Mouse (Mus musculus) midbrain, embryonic 12.5 days (tissue): Measurements from ENCODE around the gene Ntrk3. TPM values are rescaled to one million over a fixed set of nuclear protein-coding genes. Genes with fewer than 3 reads are reported as not detected.

Experiments
- ATAC-seq: fragments of 200-750 bp; cut with Nextera tagmentation; 2 replicates; pipeline ENCODE4 v1.8.0; 2017; ENCODE audit warnings: low read depth, moderate TSS enrichment, moderate library complexity; ENCODE audit not compliant: low FRiP score
- H3K27ac ChIP-seq: fragments of 300-500 bp; sonication (generic); replicated peaks from 2 replicates; pipeline ENCODE4 v1.5.1; 2016; ENCODE audit warnings: mild to moderate bottlenecking
- H3K27me3 ChIP-seq: fragments of 300-500 bp; sonication (generic); 2 replicates; pipeline ENCODE4 v1.6.1; 2016; ENCODE audit warnings: mild to moderate bottlenecking
- H3K36me3 ChIP-seq: fragments of 300-500 bp; sonication (generic); 2 replicates; pipeline ENCODE4 v1.6.1; 2016
- H3K4me1 ChIP-seq: fragments of 300-500 bp; sonication (generic); 2 replicates; pipeline ENCODE4 v1.6.1; 2016
- H3K4me2 ChIP-seq: fragments of 300-500 bp; sonication (generic); replicated peaks from 2 replicates; pipeline ENCODE4 v1.6.1; 2016; ENCODE audit warnings: mild to moderate bottlenecking, moderate library complexity
- H3K4me3 ChIP-seq: fragments of 300-500 bp; sonication (generic); 2 replicates; pipeline ENCODE4 v1.5.1; 2016; ENCODE audit warnings: mild to moderate bottlenecking
- H3K9ac ChIP-seq: fragments of 300-500 bp; sonication (generic); replicated peaks from 2 replicates; pipeline ENCODE4 v1.6.1; 2016; ENCODE audit warnings: mild to moderate bottlenecking, moderate library complexity
- H3K9me3 ChIP-seq: fragments of 300-500 bp; sonication (generic); 2 replicates; pipeline ENCODE4 v1.6.1; 2016; ENCODE audit warnings: mild to moderate bottlenecking
- WGBS: fragments of 180-500 bp; shearing (Covaris S2); methylation state at CpG from one replicate; pipeline ENCODE4 v1.1.7; 2016; 5-methylcytosine and 5-hydroxymethylcytosine counted together
- polyA plus RNA-seq: library from polyadenylated mRNA; unstranded; fragments of >200 nt; fragmentation: Nextera tagmentation; extraction: Ambion mirVana; gene quantifications from 2 replicates; pipeline ENCODE4 v1.2.1, GENCODE M21; 2016

Gene Ntrk3
- polyA plus RNA-seq, 1 experiment from 2014 or later = 9.3 TPM

- Histone ChIP-seq H3K4me1 (no peaks in the 10 kb centered on the region), H3K36me3 (no peaks in the 10 kb centered on the region), H3K27ac (no peak overlapping the region), H3K9me3 (no peaks in the 10 kb centered on the region), H3K27me3 (no peaks in the 10 kb centered on the region), H3K9ac (no peak overlapping the region), H3K4me2 (no peak overlapping the region), H3K4me3 (no peak overlapping the region)
- ATAC-seq = no peak
- WGBS = 37% methylated on average over 1 of the region's 1 CpGs
These were observed 554.4 kb downstream of the Ntrk3 start for GRCm38 (mm10) chr7:78183396-78183795.

GRCm38 (mm10) chr7:78179996-78180665 is 557.7 kb downstream of the Ntrk3 start:
- Histone ChIP-seq H3K4me1 (no peaks in the 10 kb centered on the region), H3K9ac (no peak overlapping the region), H3K9me3 (no peaks in the 10 kb centered on the region), H3K27me3 (no peaks in the 10 kb centered on the region), H3K4me3 (no peak overlapping the region), H3K36me3 (no peaks in the 10 kb centered on the region), H3K27ac (no peak overlapping the region), H3K4me2 (no peak overlapping the region)
- no peak for ATAC-seq
- WGBS = 84% methylated on average over 4 of the region's 4 CpGs

GRCm38 (mm10) chr7:78172267-78172955 is 565.4 kb downstream of the Ntrk3 start:
- Histone ChIP-seq H3K4me2 (no peak overlapping the region), H3K9me3 (no peaks in the 10 kb centered on the region), H3K27ac (no peak overlapping the region), H3K36me3 (no peaks in the 10 kb centered on the region), H3K27me3 (no peaks in the 10 kb centered on the region), H3K4me3 (no peak overlapping the region), H3K4me1 (no peaks in the 10 kb centered on the region), H3K9ac (no peak overlapping the region)
- WGBS = 78% methylated on average over 5 of the region's 5 CpGs
- no peak for ATAC-seq

- Histone ChIP-seq H3K9ac (no peak overlapping the region), H3K4me3 (no peak overlapping the region), H3K4me2 (no peak overlapping the region), H3K27me3 (no peaks in the 10 kb centered on the region), H3K27ac (no peak overlapping the region), H3K9me3 (no peaks in the 10 kb centered on the region), H3K4me1 (no peaks in the 10 kb centered on the region), H3K36me3 (no peaks in the 10 kb centered on the region)
- 26% methylated on average over 1 of the region's 1 CpGs for WGBS
- no peak for ATAC-seq
These were observed 572.3 kb downstream of the Ntrk3 start for GRCm38 (mm10) chr7:78165466-78165865.

GRCm38 (mm10) chr7:78157946-78158345 is 579.9 kb downstream of the Ntrk3 start:
- no peaks in the 10 kb centered on the region for H3K36me3 ChIP-seq
- H3K27me3 ChIP-seq = no peaks in the 10 kb centered on the region
- ATAC-seq = no peak
- no peaks in the 10 kb centered on the region for H3K9me3 ChIP-seq
- no peak overlapping the region for H3K4me2 ChIP-seq
- H3K4me1 ChIP-seq = no peaks in the 10 kb centered on the region
- WGBS = 86% methylated on average over 2 of the region's 2 CpGs
- no peak overlapping the region for H3K9ac ChIP-seq
- no peak overlapping the region for H3K4me3 ChIP-seq
- no peak overlapping the region for H3K27ac ChIP-seq

- no peak overlapping the region for H3K27ac ChIP-seq
- H3K9ac ChIP-seq = no peak overlapping the region
- H3K36me3 ChIP-seq = no peaks in the 10 kb centered on the region
- H3K27me3 ChIP-seq = no peaks in the 10 kb centered on the region
- ATAC-seq = no peak
- no peaks in the 10 kb centered on the region for H3K9me3 ChIP-seq
- WGBS = 43% methylated on average over 4 of the region's 4 CpGs
- no peak overlapping the region for H3K4me2 ChIP-seq
- no peaks in the 10 kb centered on the region; the same call in 1 of the 2 replicates for H3K4me1 ChIP-seq
- H3K4me3 ChIP-seq = no peak overlapping the region
These were observed 592.6 kb downstream of the Ntrk3 start for GRCm38 (mm10) chr7:78145251-78145650.

GRCm38 (mm10) chr7:78144849-78145248 is 593.0 kb downstream of the Ntrk3 start:
- H3K27ac ChIP-seq = no peak overlapping the region
- H3K4me1 ChIP-seq = no peaks in the 10 kb centered on the region; the same call in 1 of the 2 replicates
- 67% methylated on average over 3 of the region's 3 CpGs for WGBS
- no peak overlapping the region for H3K9ac ChIP-seq
- ATAC-seq = no peak
- H3K9me3 ChIP-seq = no peaks in the 10 kb centered on the region
- H3K4me3 ChIP-seq = no peak overlapping the region
- H3K36me3 ChIP-seq = no peaks in the 10 kb centered on the region
- no peak overlapping the region for H3K4me2 ChIP-seq
- H3K27me3 ChIP-seq = no peaks in the 10 kb centered on the region

GRCm38 (mm10) chr7:78129966-78130365 is 607.8 kb downstream of the Ntrk3 start:
- Histone ChIP-seq H3K9me3 (no peaks in the 10 kb centered on the region), H3K27ac (no peak overlapping the region), H3K4me1 (no peaks in the 10 kb centered on the region), H3K4me2 (no peak overlapping the region), H3K9ac (no peak overlapping the region), H3K36me3 (no peaks in the 10 kb centered on the region), H3K4me3 (no peak overlapping the region), H3K27me3 (no peaks in the 10 kb centered on the region)
- ATAC-seq = no peak
- 93% methylated on average over 1 of the region's 1 CpGs for WGBS

Other genes with a start within 250 kb of the Ntrk3 start
- 68.3 and 71.4 TPM in 2 replicates for gene Mrps11, start 45.1 kb upstream of the Ntrk3 start, polyA plus RNA-seq
- 60.8 and 64.0 TPM in 2 replicates for gene Mrpl46, start 45.5 kb upstream of the Ntrk3 start, polyA plus RNA-seq
- gene Det1, start 109.3 kb upstream of the Ntrk3 start, polyA plus RNA-seq = 21.2 and 21.3 TPM in 2 replicates
- 50.1 and 51.3 TPM in 2 replicates for gene Aen, start 157.8 kb upstream of the Ntrk3 start, polyA plus RNA-seq
- gene Isg20, start 175.4 kb upstream of the Ntrk3 start, polyA plus RNA-seq = 0.36 and 0.45 TPM in 2 replicates